Comparison of ENCODE assay signal across 8 mouse cellular contexts in the genomic region with DNA sequence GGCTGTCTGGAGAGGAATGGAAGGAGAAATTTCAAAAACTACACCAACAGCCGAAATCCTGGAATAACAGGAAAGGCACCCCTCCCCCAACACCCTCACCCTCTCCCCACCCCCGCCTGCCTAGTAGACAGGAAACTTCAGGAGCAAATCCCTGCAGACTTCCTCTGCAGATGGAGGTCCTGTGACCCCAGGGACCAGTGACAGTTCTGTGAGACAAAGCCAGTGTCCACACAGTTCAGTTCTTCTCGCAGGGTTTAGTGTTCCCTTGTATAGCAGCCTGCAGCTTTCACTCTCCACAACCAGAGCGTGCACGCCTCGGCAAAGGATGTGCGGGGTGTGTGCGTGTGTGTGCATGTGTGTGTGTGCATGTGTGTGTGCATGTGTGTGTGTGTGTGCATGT. TPM values are rescaled to one million over a fixed set of nuclear protein-coding genes. Genes with fewer than 3 reads are reported as not detected.
DNase-seq lines count a peak whose midpoint lies in the region; ATAC-seq and TF ChIP-seq lines count a peak whose summit lies in the region.
"Had no signal": no experiment of that assay in that cellular context is flagged by ENCODE, and none has a peak within 500 bp of the region (broad histone marks: within the 10 kb centered on the region; RNA-seq: fewer than 3 reads in every experiment).

No protein-coding gene starts in this region.

- no peak overlapping the region for H3K4me3 ChIP-seq in kidney, embryonic 16.5 days (ENCODE audit: low read length)
- no peak overlapping the region for H3K4me3 ChIP-seq in ES-E14 (ENCODE audit: insufficient read depth in 1 of 2, low read depth in 1 of 2, low read length in 2 of 2, poor library complexity in 1 of 2, severe bottlenecking in 1 of 2)
- H3K4me3 ChIP-seq: forebrain, embryonic 12.5 days had no signal

- H3K4me2 ChIP-seq in kidney, embryonic 16.5 days (replicated peaks; ENCODE audit: low read depth, low read length), result no peak overlapping the region
- H3K4me2 ChIP-seq: forebrain, embryonic 12.5 days had no signal

- H3K4me1 ChIP-seq in kidney, embryonic 16.5 days (ENCODE audit: insufficient read depth, low read length), result peaks cover 10% of the 10 kb centered on the region
- H3K4me1 ChIP-seq in ES-E14 (ENCODE audit: control insufficient read depth in 2 of 2, insufficient read depth in 2 of 2, low read length in 2 of 2, poor library complexity in 1 of 2), result peaks cover 0 to 7% of the 10 kb centered on the region in 2 experiments; a peak in 2 of 4 replicates
- H3K4me1 ChIP-seq: forebrain, embryonic 12.5 days had no signal

- no peaks in the 10 kb centered on the region for H3K9me3 ChIP-seq in kidney, embryonic 16.5 days (ENCODE audit: low read length)
- H3K9me3 ChIP-seq in ES-E14 (ENCODE audit: control insufficient read depth, insufficient read depth, low read depth, low read length), result no peaks in the 10 kb centered on the region
- H3K9me3 ChIP-seq: forebrain, embryonic 12.5 days had no signal

- WGBS in kidney, embryonic 16.5 days, result 62% methylated on average over 8 of the region's 8 CpGs

- no peak for DNase-seq in kidney, adult 8-10 months
- DNase-seq in ES-E14 (ENCODE audit: low read depth, low spot score), result no peak
- DNase-seq in embryo, embryonic 10.5 days (ENCODE audit: low spot score), result peak; percentile 23
- peak; percentile 69 for DNase-seq in kidney, postnatal 10 days
- DNase-seq in right cerebral cortex, postnatal 25 days, result no peak

- in situ Hi-C loops in ES-E14 (cut with MboI; ENCODE audit: low sequenced_read_pairs in 2 of 2, unreplicated experiment in 2 of 2), result no loop called here

- no peaks in the 10 kb centered on the region for H3K36me3 ChIP-seq in kidney, embryonic 16.5 days (ENCODE audit: insufficient read depth, low read length)
- no peaks in the 10 kb centered on the region for H3K36me3 ChIP-seq in ES-E14 (ENCODE audit: control insufficient read depth, insufficient read depth, low read length, poor library complexity, severe bottlenecking)
- H3K36me3 ChIP-seq: forebrain, embryonic 12.5 days had no signal

- no peaks in the 10 kb centered on the region; the same call in 1 of the 2 replicates for H3K27me3 ChIP-seq in kidney, embryonic 16.5 days (ENCODE audit: insufficient read depth, low read length)

- no peak overlapping the region; the same call in 1 of the 2 replicates for H3K9ac ChIP-seq in kidney, embryonic 16.5 days (replicated peaks; ENCODE audit: low read length)
- H3K9ac ChIP-seq in ES-E14 (ENCODE audit: insufficient read depth, low read depth, low read length, poor library complexity, severe bottlenecking), result peak overlapping the region; percentile 33; the same call in 1 of the 2 replicates
- H3K9ac ChIP-seq: forebrain, embryonic 12.5 days had no signal

- H3K27ac ChIP-seq in kidney, embryonic 16.5 days (ENCODE audit: low read length), result peak overlapping the region; percentile 47; the same call in 1 of the 2 replicates
- H3K27ac ChIP-seq in ES-E14 (ENCODE audit: insufficient read depth, low read depth, low read length, poor library complexity, severe bottlenecking), result no peak overlapping the region
- H3K27ac ChIP-seq: forebrain, embryonic 12.5 days had no signal

- peak; percentile 57 for ATAC-seq in kidney, embryonic 16.5 days (ENCODE audit: low FRiP score, low TSS enrichment)
- ATAC-seq in granulocyte monocyte progenitor cell, adult 5-6 weeks (replicated peaks; ENCODE audit: poor library complexity, severe bottlenecking), result no peak

TF ChIP-seq in ES-E14, 5 proteins besides CTCF, POLR2A, EP300 and RAD21:
- TF ChIP-seq ZC3H11A (IDR thresholded peaks at IDR 0.05; ENCODE audit: borderline replicate concordance, low read depth, low read length) (no peak), MAFK (IDR thresholded peaks at IDR 0.05; ENCODE audit: insufficient read depth, low read depth, low read length) (no peak), CHD2 (IDR thresholded peaks at IDR 0.05; ENCODE audit: low read depth, low read length) (no peak), HCFC1 (IDR thresholded peaks at IDR 0.05; ENCODE audit: borderline replicate concordance, insufficient read depth, low read length) (no peak), ZNF384 (IDR thresholded peaks at IDR 0.05; ENCODE audit: low read depth, low read length) (no peak)

RNA-seq across cellular contexts. Expression of a gene that starts 6.3 kb away (rescaled TPM):
- polyA plus RNA-seq in kidney, embryonic 16.5 days (2015; fragmentation: Nextera tagmentation; extraction: Ambion mirVana), result 167 and 174 TPM in 2 replicates
- 20.7 and 30.8 TPM in 2 replicates for total RNA-seq in ES-E14 (2012; rRNA removed)
- total RNA-seq in granulocyte monocyte progenitor cell, adult 5-6 weeks (2014; fragmentation: Nextera tagmentation), result 24.0 and 26.9 TPM in 2 replicates
- 22.7 and 27.5 TPM in 2 replicates for total RNA-seq in granulocyte monocyte progenitor cell, adult 5-6 weeks (2017)

RNA-seq across cellular contexts. Expression of a gene that starts 15.1 kb away (rescaled TPM):
- 32.9 and 33.1 TPM in 2 replicates for polyA plus RNA-seq in kidney, embryonic 16.5 days (2015; fragmentation: Nextera tagmentation; extraction: Ambion mirVana)
- 27.0 and 49.6 TPM in 2 replicates for total RNA-seq in ES-E14 (2012; rRNA removed)
- total RNA-seq in granulocyte monocyte progenitor cell, adult 5-6 weeks (2014; fragmentation: Nextera tagmentation), result 10.8 and 17.3 TPM in 2 replicates
- total RNA-seq in granulocyte monocyte progenitor cell, adult 5-6 weeks (2017), result 12.6 and 13.0 TPM in 2 replicates

Comparison
In these comparisons a context has a peak if more than half of its experiments do, and no peak if none do; other contexts are left out.
1. DNase-seq: peak in embryo, embryonic 10.5 days (single experiment) and kidney, postnatal 10 days (single experiment); none in kidney, adult 8-10 months (0 of 2), ES-E14 (single experiment) and right cerebral cortex, postnatal 25 days (single experiment).